Mouse (Mus musculus): ENCODE measurements at regions not wholly inside any gene's neighbourhood (a gene's known extent, or its start where the extent isn't known, plus 50 kb on each side); places are given as distances from the start of the nearest gene placed in this dataset.

DNA sequence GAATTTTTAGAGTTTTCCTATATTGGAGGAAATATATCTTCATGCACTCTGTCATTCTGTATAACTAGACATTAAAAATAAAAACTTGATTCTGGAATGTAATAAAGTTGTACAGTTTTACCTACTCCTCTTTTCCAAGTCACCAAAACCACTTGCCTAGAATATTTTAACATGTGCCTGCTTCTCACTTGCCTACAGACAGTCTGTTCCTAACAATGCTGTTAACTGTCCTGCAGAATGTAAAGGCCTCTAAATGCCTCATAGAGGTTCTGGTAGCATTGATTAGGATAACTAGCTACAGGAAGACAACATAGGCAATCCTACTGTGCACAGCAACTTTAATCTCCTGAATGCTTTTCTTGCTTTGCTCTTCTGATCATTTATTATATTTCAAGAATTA, 614.9 kb upstream of the Pcdh7 start:
- no peaks in the 10 kb centered on the region for H3K36me3 ChIP-seq (ENCODE audit: control insufficient read depth, insufficient read depth, low read length)
- H3K4me3 ChIP-seq (ENCODE audit: low read depth, low read length): no peak overlapping the region
- H3K9ac ChIP-seq (replicated peaks; ENCODE audit: low read depth, low read length): no peak overlapping the region
- H3K27ac ChIP-seq (ENCODE audit: low read length): no peak overlapping the region
- no peaks in the 10 kb centered on the region for H3K27me3 ChIP-seq (ENCODE audit: control insufficient read depth, insufficient read depth, low read length)
- no peaks in the 10 kb centered on the region for H3K4me1 ChIP-seq (ENCODE audit: control insufficient read depth, insufficient read depth, low read length)
- no peak overlapping the region for H3K4me2 ChIP-seq (replicated peaks; ENCODE audit: low read depth, low read length)
- H3K9me3 ChIP-seq (ENCODE audit: control insufficient read depth, low read depth, low read length): no peaks in the 10 kb centered on the region
- ATAC-seq (ENCODE audit: insufficient number of reproducible peaks, insufficient read depth, low FRiP score, low read depth): no peak

- no peak overlapping the region for H3K4me3 ChIP-seq (ENCODE audit: low read depth, low read length)
- H3K27me3 ChIP-seq (ENCODE audit: control insufficient read depth, insufficient read depth, low read length): no peaks in the 10 kb centered on the region
- H3K36me3 ChIP-seq (ENCODE audit: control insufficient read depth, insufficient read depth, low read length): no peaks in the 10 kb centered on the region
- peak; percentile 53; the same call in 1 of the 2 replicates for ATAC-seq (ENCODE audit: insufficient number of reproducible peaks, insufficient read depth, low FRiP score, low read depth)
- no peaks in the 10 kb centered on the region for H3K9me3 ChIP-seq (ENCODE audit: control insufficient read depth, low read depth, low read length)
- WGBS: 59% methylated on average over 1 of the region's 1 CpGs
- H3K4me1 ChIP-seq (ENCODE audit: control insufficient read depth, insufficient read depth, low read length): no peaks in the 10 kb centered on the region
- no peak overlapping the region for H3K9ac ChIP-seq (replicated peaks; ENCODE audit: low read depth, low read length)
- H3K4me2 ChIP-seq (replicated peaks; ENCODE audit: low read depth, low read length): no peak overlapping the region
- H3K27ac ChIP-seq (ENCODE audit: low read length): no peak overlapping the region
Measured at GRCm38 (mm10) chr5:57128478-57128877, 589.3 kb upstream of the Pcdh7 start.
